Mouse (Mus musculus): ENCODE measurements around the gene Dynll2. TPM values are rescaled to one million over a fixed set of nuclear protein-coding genes. Genes with fewer than 3 reads are reported as not detected.
A peak's percentile ranks its signal among the peaks of the same experiment; 100 is the strongest.

Dynll2 gene
- total and polyA plus RNA-seq, 2 experiments from 2014 or later: 60.5 to 62.1 TPM

DNA sequence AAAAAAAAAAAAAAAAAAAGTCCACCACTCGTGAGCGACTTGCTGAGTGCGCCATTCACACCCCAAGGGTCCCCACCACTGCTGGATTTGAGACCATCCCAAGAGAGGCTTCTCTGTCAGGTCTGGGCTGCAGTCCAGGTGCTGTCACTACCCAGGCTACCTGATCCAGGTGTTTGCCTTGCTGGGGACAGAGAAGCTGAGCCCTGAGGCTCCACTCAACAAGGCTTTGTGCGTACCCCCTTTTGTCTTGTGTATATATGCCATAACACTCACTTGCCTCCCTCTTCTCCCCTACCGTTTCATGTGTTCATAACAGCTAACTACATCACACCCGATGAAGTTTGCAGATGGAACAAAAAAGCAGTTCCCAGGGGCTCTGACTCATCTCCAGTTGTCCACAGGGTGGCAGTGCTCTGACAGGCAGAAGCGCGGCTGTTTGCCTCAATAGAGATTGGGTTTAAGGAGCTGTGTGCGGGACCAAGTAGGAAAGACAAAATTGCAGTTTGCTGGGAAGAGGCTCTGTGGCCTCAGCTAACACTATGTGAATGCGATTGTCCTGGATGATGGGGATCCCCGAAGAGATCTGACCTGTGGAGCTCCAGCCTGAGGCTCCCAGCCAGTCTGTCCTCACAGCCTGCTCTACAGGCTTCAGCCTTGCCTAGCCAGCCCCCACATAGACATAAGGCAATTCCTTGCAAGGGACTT is 12.7 kb downstream of the Dynll2 start:
- Histone ChIP-seq H3K36me3 (ENCODE audit: insufficient read depth, low read length) (peaks cover 21% of the 10 kb centered on the region; the same call in 1 of the 2 replicates), H3K4me1 (ENCODE audit: insufficient read depth, low read length) (no peaks in the 10 kb centered on the region), H3K27me3 (ENCODE audit: insufficient read depth, low read length) (no peaks in the 10 kb centered on the region), H3K4me3 (ENCODE audit: low read length) (no peak overlapping the region), H3K9ac (replicated peaks; ENCODE audit: low read length) (no peak overlapping the region), H3K9me3 (ENCODE audit: low read length) (no peaks in the 10 kb centered on the region), H3K27ac (no peak overlapping the region), H3K4me2 (ENCODE audit: low read depth, low read length) (no peak overlapping the region)
- WGBS: 8% methylated on average over 11 of the region's 11 CpGs
- DNase-seq (ENCODE audit: low spot score): peak; percentile 90
- TF ChIP-seq CTCF (IDR thresholded peaks at IDR 0.05; ENCODE audit: low read depth): peak; percentile 85
- ATAC-seq: peak; percentile 68; the same call in 1 of the 2 replicates

DNA sequence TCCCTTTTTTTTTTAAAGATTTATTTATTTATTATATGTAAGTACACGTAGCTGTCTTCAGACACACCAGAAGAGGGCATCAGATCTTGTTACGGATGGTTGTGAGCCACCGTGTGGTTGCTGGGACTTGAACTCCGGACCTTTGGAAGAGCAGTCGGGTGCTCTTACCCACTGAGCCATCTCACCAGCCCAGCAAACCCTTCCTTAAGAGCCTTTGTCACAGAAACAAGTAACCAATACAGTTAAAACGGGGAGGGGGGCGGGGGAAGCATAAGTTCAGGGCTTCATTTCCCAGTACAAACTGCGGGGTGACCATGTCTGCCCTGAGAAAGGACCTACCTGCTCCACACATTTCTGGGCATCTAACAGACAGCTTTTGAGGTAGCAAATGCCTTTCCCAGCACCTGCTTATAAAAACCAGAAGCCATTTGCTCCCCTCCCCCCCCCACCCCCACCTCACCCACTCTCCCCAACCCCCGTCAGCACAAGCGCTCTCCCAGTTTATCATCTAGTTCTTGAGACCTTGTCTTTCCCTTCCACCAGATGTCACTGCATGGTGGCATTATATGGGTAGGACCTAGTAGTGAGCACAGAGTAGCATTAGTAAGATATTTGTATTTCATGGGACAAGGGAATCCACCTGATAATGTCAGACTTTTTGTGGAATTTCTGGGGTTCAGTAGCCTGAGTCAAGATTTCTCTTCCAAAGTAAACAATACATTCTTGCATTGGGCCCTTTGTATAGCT is 13.6 kb downstream of the Dynll2 start:
- peaks cover 16% of the 10 kb centered on the region; the same call in 1 of the 2 replicates for H3K36me3 ChIP-seq (ENCODE audit: insufficient read depth, low read length)
- H3K4me1 ChIP-seq (ENCODE audit: insufficient read depth, low read length): no peaks in the 10 kb centered on the region
- TF ChIP-seq CTCF (IDR thresholded peaks at IDR 0.05; ENCODE audit: low read depth): peak; percentile 62
- H3K27me3 ChIP-seq (ENCODE audit: insufficient read depth, low read length): no peaks in the 10 kb centered on the region
- 51% methylated on average over 10 of the region's 10 CpGs for WGBS
- no peak overlapping the region for H3K9ac ChIP-seq (replicated peaks; ENCODE audit: low read length)
- DNase-seq (ENCODE audit: low spot score): peak; percentile 63
- no peak overlapping the region for H3K4me3 ChIP-seq (ENCODE audit: low read length)
- ATAC-seq: 0 out of 2 replicates have a peak, but pooled peaks have one; percentile 55
- no peak overlapping the region for H3K27ac ChIP-seq
- H3K4me2 ChIP-seq (ENCODE audit: low read depth, low read length): no peak overlapping the region
- H3K9me3 ChIP-seq (ENCODE audit: low read length): no peaks in the 10 kb centered on the region

DNA sequence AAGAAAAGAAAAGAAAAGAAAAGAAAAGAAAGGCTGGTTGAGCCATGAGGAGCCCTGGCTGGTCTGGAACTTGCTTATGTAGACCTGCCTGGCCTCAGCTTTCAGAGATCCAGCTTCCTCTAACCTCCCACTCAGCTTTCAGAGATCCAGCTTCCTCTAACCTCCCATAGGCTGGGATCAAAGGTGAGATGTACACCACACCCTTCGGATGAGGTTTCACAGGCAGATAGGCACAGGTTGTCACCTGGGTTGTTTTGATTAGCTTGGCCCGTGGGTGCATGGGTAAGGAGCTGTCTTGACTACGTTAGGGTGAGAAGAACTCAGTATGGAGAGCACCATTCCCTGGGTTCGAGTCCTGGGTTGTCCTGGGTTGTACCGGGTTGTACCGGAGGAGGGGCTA is 14.5 kb downstream of the Dynll2 start:
- Histone ChIP-seq H3K9ac (replicated peaks; ENCODE audit: low read length) (no peak overlapping the region), H3K9me3 (ENCODE audit: low read length) (no peaks in the 10 kb centered on the region), H3K4me3 (ENCODE audit: low read length) (no peak overlapping the region), H3K36me3 (ENCODE audit: insufficient read depth, low read length) (peaks cover 7% of the 10 kb centered on the region; the same call in 1 of the 2 replicates), H3K27ac (no peak overlapping the region), H3K4me2 (ENCODE audit: low read depth, low read length) (no peak overlapping the region), H3K4me1 (ENCODE audit: insufficient read depth, low read length) (no peaks in the 10 kb centered on the region), H3K27me3 (ENCODE audit: insufficient read depth, low read length) (no peaks in the 10 kb centered on the region)
- DNase-seq (ENCODE audit: low spot score) (no peak), ATAC-seq (no peak)
- 87% methylated on average over 6 of the region's 6 CpGs for WGBS
- no peak for TF ChIP-seq CTCF (IDR thresholded peaks at IDR 0.05; ENCODE audit: low read depth)

DNA sequence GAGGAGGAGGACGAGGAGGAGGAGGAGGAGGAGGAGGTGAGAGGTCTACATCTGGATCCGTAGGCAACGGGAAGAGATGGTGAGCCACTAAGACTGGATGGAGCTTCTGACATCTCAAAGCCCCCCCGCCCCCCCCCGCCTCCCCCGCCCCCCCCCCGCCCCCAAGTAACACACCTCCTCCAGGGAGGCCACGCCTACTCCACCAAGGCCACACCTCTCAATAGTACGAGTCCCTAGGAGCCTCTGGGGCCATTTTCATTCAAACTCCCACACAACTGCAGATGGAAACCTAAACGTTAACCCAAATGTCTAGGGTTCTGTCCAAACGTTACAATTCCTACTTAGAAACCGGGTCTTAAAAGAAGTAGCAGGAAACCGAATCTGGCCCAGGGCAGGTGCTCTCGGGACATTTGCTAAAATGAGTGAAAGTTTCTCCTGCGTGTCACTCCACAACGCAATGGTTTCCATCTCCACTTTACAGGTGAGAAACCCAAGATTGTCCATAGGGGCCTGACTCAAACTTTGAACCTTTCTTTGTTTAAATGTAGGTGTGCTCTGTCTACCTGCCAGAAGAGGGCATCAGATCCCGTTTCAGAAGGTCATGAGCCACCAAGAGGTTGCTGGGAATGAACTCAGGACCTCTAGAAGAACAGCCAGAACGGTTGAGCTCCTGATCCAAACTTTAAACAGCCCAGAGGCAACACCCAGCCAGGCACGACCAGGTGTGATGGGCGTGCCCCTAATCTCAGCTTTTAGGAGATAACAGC is 18.8 kb downstream of the Dynll2 start:
- H3K4me2 ChIP-seq (ENCODE audit: low read depth, low read length): peak overlapping the region; percentile 49
- H3K36me3 ChIP-seq (ENCODE audit: insufficient read depth, low read length): no peaks in the 10 kb centered on the region
- H3K4me1 ChIP-seq (ENCODE audit: insufficient read depth, low read length): no peaks in the 10 kb centered on the region
- no peaks in the 10 kb centered on the region for H3K9me3 ChIP-seq (ENCODE audit: low read length)
- WGBS: 25% methylated on average over 15 of the region's 20 CpGs
- no peaks in the 10 kb centered on the region for H3K27me3 ChIP-seq (ENCODE audit: insufficient read depth, low read length)
- ATAC-seq: no peak
- no peak overlapping the region for H3K27ac ChIP-seq
- no peak overlapping the region for H3K4me3 ChIP-seq (ENCODE audit: low read length)
- DNase-seq (ENCODE audit: low spot score): no peak
- H3K9ac ChIP-seq (replicated peaks; ENCODE audit: low read length): no peak overlapping the region
- TF ChIP-seq CTCF (IDR thresholded peaks at IDR 0.05; ENCODE audit: low read depth): peak; percentile 27; the same call in 1 of the 2 replicates

DNA sequence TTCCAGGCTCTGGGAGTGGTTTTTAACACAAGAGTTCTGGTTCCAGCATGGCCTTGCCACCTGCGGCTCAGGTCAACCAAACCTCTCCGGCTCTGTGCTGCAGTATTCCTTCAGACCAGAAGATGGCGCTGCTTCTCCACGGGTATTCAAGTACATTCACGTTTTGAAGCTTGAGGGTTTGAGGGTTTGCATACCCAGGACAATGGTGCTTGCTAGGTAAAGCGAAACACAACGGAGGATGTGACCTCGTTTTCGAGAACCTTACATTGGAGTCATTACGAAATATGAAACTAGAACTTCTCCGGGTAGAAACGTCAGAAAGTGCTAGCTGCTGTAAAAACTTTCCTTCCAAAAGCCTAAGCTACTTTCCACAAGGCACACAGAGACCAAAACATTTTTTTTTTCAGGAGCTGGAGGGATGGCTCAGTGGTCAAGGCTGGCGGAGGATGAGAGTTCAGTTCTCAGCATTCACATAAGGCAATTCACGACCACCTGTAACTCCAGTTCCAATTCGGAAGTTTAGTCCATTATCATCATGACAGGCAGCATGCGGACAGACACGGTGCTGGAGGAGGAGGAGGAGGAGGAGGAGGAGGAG is 19.5 kb downstream of the Dynll2 start:
- Histone ChIP-seq H3K4me3 (ENCODE audit: low read length) (peak overlapping the region; percentile 23), H3K4me1 (ENCODE audit: insufficient read depth, low read length) (no peaks in the 10 kb centered on the region), H3K27ac (no peak overlapping the region), H3K27me3 (ENCODE audit: insufficient read depth, low read length) (no peaks in the 10 kb centered on the region), H3K4me2 (ENCODE audit: low read depth, low read length) (peak overlapping the region; percentile 49), H3K9me3 (ENCODE audit: low read length) (no peaks in the 10 kb centered on the region), H3K9ac (replicated peaks; ENCODE audit: low read length) (no peak overlapping the region), H3K36me3 (ENCODE audit: insufficient read depth, low read length) (no peaks in the 10 kb centered on the region)
- 1% methylated on average over 15 of the region's 17 CpGs for WGBS
- DNase-seq (ENCODE audit: low spot score) (peak; percentile 90), ATAC-seq (peak; percentile 41)
- TF ChIP-seq CTCF (IDR thresholded peaks at IDR 0.05; ENCODE audit: low read depth): peak; percentile 98

DNA sequence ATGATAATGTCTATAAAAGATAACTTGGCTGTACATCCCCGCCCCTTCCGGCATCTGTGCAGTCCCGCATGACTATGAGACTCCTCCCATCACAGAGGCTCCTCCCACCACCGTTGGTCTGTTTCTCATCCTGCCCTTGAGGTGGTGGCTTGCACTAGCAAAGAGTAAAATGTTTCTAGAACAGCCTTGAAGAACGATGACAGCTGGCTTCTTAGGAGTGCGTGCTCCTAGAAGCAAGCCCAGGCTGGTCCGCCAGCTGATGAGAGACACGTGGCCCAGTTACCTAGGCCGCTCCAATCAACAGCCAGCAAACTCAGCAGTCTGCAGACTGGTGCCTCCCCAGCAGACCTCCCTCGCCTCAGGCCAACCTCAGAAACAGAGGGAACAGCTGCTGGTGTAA is 21.1 kb downstream of the Dynll2 start:
- Histone ChIP-seq H3K9me3 (ENCODE audit: low read length) (no peaks in the 10 kb centered on the region), H3K4me3 (ENCODE audit: low read length) (no peak overlapping the region), H3K9ac (replicated peaks; ENCODE audit: low read length) (no peak overlapping the region), H3K27me3 (ENCODE audit: insufficient read depth, low read length) (no peaks in the 10 kb centered on the region), H3K27ac (no peak overlapping the region), H3K4me1 (ENCODE audit: insufficient read depth, low read length) (no peaks in the 10 kb centered on the region), H3K36me3 (ENCODE audit: insufficient read depth, low read length) (no peaks in the 10 kb centered on the region), H3K4me2 (ENCODE audit: low read depth, low read length) (no peak overlapping the region)
- DNase-seq (ENCODE audit: low spot score): peak; percentile 39
- ATAC-seq: peak; percentile 72
- no peak for TF ChIP-seq CTCF (IDR thresholded peaks at IDR 0.05; ENCODE audit: low read depth)
- WGBS: 41% methylated on average over 10 of the region's 10 CpGs
